Mouse (Mus musculus): ENCODE results near the gene Soga1.

The Soga1 gene

DNA sequence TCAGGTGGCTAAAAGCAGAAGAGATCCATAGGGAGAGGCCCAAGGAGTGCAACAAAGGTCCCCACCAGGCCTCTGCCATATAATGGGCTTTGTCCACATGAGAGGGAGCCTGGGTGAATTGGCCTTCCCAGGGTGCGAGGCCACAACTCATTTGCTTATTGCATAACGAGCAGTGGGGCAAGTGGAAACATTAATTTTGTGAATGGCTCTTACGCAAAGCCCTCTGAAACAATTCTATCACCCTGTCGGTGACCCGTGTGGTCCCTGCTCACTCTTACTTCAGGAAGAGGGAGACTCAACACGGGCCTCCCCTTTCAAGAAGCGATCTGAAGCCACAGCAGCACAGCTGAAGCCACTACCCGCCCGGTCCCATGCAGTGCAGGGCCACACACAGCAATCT lies 41.8 kb downstream of the Soga1 start:
- no peak for DNase-seq (ENCODE audit: low spot score in 2 of 2)

DNA sequence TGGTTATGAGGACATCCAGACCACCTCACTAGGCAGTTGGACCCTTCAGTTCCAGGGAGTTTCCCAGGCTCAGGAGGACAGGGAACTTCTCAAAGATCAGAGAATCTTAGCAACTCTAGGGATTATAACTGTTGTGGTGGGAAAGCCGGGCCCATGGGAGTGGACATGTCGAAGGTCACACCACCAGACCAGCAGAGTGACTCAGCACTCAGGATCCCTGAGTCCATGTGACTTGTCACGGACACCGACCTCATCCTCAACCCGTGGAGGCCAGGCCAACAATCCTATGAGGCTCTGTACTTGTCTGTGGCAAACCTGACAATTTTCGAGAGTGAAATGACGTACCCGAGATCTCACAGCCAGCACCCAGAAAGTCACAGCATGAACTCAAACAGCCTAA lies 42.7 kb downstream of the Soga1 start:
- DNase-seq (ENCODE audit: low spot score in 2 of 2) = no peak

DNA sequence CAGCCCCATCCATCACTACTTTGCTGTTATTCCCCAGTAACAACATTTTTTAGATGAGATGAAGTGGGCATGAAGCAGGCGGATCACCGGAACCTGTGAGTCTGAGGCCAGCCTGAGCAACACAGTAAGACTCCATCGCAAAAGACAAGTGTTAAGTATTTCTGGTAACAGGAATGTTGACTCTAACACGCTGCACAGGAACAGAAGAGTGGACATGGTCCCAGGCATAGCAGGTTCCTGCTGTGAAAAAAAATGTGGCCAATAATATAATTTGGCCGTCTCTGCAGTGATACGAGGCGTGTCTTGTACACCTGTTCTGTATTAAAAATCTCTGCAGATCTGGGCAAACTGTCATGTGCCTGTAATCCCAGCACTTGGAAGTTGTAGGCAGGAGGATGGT lies 43.7 kb downstream of the Soga1 start:
- no peak for DNase-seq (ENCODE audit: low spot score in 2 of 2)

DNA sequence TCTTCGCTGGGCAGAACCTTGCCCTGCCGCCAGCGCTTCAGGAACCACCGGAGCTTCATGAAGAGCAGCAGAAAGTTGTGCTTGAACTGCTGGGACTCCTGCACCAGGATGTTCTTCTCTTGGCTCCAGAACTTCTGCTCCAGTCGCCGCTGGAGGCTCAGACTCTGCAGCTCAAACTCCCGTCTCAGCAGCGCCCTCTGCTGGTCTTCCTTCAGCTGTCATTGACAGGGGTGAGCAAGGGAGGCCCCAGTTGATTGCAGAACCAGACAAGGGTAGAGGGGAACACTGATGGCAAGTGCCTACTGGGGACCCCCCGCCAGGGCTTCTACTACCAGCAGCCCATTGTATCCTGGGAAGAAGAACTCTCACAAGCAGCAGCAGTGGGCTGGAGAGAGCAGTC lies 48.2 kb downstream of the Soga1 start:
- peak; percentile 83 to 97 for DNase-seq (ENCODE audit: low spot score in 2 of 2)

DNA sequence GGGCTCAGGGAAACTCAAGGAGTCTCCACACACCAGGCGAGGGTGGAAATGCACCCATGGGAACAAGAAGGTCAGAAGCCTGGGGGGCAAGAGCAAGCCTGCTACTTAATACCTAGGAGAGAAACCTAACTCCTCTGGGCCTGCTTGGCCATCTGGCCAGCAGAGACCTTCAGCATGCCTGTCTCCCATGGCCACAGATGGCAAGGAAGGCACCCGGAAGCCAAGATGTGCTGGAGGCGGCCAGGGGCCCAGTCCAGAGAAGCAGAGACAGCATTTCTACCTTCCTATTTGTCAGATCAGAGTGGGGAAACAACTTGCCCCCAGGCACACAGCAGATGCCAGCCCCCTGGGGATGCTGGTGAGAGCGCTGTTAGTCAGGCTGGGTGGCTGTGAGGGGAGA lies 50.8 kb downstream of the Soga1 start:
- DNase-seq (ENCODE audit: low spot score in 2 of 2) = no peak

DNA sequence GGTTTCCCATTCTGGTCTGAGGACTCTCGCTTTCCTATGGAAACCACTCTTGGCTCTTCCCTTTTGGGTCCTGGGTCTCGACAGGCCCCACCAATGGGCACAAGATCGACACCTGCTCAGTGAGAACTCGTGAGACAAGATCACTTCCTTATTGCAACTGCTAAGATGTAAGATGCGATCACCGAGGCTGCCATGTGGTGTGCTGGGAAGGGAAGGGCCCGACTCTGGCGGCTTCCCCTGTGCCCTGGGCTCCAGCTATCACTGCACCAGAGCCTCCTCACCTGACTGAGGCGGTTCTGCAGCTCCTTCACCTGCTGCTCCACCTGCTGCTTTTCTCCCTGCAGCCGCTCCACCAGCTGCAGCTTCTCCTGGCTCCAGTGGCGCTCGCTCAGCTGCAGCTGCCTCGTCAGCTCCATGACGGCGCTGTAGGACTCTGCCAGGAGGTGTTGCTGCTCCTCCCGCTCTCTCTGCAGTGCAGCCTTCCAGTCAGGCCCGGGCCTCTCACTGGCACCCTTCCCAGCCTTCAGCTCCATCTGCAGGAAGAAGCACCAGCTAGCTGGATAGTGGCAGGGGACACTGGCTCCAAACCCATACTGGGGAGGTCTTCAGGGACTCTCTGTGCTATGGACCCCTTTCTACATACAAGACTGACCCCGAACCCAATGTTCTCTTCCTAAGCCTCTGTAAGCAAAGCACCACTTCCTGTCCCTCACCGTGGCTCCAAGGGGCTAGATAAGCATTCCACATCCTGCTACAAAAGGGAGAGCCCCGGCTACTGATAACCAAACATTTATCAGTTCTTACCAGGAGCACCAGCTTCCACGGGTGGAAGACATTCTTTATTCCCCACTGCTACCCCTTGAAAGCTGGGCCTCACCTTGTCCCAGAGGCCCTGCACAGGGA lies 51.7 kb downstream of the Soga1 start:
- DNase-seq (ENCODE audit: low spot score in 2 of 2) = peak; percentile 53 to 69

DNA sequence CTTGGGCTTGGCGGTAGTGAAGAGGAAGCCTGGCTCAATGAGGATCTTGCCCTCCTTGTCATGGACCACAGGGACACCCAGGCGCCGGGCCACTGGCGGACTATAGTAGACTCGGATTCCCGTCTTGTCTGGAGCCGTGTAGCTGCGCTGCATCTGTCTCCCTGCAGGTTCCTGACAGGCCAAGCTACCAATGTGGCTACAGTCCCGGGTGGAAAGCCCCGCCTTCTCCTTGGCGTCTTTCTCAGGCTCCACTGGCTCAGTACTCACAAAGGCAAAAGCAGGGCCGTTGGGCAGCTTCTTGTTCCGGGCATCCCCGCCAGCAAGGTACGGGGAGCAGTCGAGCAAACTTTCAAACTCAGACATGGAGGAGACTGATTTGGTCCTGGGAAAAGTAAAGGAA lies 57.9 kb downstream of the Soga1 start:
- DNase-seq (ENCODE audit: low spot score in 2 of 2) = no peak

DNA sequence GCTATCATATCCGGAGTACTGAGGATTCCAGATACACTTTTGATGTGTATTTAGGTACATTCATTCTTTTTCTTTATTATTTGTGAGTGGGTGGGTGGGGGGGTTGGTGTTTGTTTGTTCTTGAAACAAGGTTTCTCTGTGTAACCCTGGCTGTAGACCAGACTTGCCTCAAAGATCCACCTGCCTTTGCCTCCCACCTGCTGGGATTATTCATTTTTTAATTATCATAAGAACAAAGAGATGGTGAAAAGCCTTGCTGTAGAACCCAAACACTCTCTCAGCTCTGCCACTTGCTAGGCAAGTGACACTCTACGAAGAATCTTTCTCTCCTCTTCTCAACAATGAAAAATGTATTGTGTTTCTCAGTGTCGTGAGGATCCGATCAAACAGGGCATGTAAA lies 59.8 kb downstream of the Soga1 start:
- no peak for DNase-seq (ENCODE audit: low spot score in 2 of 2)

DNA sequence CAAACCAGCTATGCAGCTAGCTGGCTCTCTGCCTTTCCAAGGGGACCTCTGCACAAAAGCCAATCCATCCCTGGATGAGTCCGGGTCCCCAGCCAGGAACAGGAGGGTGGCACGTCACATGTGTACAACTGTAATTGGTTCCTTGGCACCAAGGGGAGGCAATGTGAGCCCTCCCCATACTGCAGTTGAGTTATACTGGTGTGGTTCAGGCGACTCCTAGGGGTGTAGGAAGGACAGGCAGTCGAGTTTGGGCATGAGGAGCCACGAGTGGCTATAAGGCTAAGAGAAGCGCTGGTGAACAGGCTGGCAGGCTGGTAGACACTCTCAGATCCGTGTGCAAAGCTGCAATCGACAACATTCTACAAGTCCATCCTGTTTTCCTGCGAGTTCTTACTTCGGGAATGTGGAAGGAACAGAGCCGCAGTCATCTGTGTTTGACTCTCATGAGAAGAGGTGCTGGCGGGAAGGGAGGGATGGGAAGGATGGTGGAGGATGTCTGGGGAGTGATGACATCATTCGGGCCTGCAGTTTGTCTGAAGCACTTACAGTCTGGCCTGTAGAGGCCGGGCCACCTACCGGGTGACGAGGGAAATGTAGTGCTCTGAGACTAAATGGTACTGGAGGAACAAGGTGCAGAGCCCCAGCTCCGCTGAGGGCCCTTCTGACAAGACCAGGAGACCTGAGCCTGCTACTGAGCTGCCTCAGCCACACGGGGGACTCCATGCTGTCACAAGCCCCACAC lies 62.4 kb downstream of the Soga1 start:
- no peak for DNase-seq (ENCODE audit: low spot score in 2 of 2)

DNA sequence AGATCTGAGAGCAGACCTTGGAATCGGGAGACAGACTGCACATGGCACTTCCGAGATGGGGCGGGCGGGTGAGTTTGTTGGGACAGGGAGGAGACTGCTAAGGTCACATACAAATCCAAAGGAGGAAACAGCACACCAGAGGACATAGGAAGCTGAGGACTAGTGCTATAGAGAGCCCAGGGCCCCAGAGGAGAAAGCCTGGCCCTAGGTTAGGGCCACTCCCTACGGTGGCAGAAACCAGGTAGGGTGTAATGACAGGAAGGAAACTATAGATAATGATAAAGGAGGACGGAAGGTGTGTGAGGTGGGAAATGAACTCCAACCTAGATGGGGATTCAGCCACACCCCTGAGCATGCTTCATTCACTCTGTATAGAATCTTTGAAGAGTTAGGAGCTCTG lies 66.7 kb downstream of the Soga1 start:
- no peak for DNase-seq (ENCODE audit: low spot score in 2 of 2)

DNA sequence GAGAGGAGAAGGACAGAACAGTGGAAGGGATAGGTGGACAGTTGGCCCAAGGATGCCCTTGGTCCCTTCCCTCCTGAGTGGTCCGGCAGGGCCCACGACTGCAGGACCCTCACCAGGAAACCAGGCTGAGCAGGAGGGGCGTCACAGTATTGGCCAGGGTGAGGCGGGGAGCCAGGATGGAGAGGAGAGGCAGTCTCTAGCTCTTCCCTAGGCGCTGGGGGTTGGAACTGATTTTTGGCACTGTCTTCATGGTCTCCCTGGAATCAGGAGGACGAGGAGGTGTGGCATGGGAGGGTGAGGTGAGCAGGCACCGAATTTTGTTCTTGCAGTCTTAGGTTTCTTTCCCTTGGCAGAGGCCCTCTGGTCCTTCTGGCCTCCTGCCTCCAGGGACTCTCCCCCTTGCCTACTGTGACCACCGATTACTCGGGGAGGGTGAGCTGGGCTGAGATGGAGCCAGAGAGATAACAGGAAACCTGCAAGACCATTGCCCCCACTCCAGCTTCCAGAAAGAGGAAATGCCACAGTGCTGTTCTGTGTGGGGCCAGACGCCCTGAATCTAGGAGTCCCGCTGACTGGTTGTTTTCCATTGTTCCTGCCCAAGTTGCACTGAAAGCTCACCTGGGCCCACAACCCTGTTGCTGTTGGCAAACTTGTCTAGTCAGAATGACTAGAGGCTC lies 68.3 kb downstream of the Soga1 start:
- DNase-seq (ENCODE audit: low spot score in 2 of 2) = no peak

DNA sequence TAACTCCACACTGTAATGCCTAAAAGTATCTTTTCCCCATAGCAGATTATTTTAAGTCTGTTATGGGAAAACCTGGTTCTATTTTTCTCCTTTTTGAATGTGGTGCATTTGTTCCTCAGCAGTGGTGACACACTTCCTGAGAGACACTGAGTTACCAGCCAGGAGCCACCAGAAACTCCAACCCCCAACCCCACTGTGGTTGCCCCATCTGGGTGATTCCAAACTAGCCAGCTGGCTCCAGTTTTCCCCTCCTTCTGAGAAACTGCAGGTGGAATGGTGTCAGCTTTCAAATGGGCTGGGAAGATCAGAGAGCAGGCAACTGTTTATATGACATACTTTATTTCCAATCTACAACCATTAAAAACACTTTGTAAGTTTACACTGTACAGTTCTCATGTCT lies 68.9 kb downstream of the Soga1 start:
- no peak for DNase-seq (ENCODE audit: low spot score in 2 of 2)

DNA sequence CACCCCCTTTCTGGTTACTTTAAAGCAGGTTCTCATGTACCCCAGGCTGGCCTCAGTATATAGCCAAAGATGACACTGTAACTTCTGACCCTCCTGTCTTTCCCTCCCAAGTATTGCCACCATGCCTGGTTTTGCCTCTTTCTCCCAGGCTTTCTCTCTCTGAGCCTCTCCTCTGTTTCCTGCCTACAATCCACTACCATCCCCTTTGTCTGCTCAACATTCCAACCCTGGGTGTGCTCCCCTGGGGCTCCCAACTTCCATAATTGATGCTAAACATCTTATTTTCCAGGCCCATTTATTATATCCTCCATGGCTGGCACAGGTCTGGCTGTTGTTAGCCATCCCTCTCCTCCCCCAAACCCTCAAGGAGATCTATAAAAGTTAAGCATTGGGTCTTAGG lies 70.5 kb downstream of the Soga1 start:
- DNase-seq (ENCODE audit: low spot score in 2 of 2) = no peak

DNA sequence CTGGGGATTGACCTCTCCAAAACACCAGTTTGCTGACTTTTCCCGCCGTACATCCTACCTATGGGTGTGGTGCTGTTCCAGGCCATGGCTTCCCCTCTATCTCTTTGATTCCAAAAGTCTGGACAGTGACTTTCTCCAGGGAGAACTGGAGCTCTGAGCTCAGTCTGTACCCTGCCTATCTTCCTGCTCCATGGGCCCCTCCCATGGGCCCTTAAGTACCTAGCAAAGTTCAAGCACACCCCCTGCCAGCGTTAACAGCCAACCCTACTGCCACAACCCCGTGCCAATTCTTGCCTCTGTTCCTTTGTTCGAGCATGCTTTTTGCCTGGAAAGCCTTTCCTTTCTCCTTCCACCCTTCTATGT lies 71.8 kb downstream of the Soga1 start:
- DNase-seq (ENCODE audit: low spot score in 2 of 2) = no peak

DNA sequence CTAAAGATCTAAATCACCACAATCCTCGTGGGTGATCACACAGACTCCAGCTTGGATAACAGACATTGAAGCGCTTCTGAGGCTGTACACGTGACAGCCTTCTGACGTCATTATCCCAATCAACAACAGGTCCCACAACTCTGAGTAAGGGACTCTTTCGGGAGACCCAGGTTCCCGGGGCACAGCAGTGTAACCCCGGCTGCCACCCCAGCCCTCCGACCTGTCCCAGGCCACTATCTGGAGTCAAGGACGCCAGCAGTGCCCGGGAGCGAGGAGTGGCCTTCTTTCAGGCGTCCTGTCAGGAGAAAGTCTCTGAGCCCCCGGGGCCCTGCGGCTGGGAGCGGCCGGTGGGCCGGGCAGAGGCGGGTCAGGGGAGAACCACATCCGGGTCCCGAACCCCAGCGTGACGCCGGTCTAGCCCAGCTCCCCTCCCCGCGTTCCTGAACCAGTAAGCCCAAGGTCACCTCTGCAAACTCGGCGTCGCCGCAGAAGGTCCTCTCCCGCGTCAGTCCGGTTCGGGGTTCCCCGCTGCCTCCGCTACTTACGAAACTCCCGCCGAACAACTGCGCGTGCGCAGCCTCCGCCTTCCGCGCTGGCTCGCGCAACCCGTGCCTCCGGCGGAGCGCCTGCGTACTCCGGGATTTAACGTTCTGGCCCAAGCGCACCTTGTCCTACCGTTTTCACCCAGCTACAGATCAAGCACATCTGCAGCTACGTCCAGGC lies 72.4 kb downstream of the Soga1 start, which contains the start of gene Dsn1:
TSS of gene Dsn1 (minus strand) at position 644 of the 723 bp plus-strand sequence.
- DNase-seq (ENCODE audit: low spot score in 2 of 2) = peak; percentile 90 to 97

DNA sequence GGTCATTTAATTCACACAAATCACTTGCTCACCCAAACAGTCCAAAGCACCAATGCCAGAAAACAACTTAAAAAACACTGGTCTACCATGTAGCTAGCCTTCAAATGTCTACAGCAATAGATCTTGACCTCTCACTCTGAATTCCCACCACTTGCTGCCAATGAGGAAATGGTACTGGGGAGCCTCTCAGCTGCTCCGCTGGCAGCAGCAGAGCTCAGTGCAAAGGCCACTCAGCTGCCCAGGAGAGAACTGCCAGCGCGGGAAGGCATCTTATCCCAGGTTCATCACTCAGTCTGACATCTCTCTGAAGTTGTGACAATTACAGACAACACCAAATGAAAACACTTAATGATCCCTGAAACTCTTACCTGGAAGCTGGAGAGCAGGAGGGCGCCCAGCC lies 76.7 kb downstream of the Soga1 start:
- DNase-seq (ENCODE audit: low spot score in 2 of 2) = no peak

DNA sequence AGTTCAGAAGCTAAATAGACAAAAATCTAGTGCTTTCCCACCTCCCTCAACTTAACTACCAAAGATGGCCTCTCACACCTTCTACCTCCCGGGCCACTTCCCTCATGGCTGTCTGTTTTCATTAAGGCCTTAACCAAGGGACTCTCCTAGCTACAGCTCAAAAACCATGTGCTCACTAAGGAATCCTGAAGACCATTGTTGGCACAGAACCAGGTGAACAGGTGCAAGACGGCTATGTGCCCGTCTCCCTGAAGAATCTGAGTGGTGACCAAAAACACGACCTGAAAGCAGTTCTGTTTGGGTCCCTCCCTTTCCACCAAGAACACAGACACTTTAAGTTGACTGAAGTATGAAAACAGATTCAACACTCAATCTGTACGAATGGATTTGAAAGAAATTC lies 80.8 kb downstream of the Soga1 start:
- DNase-seq (ENCODE audit: low spot score in 2 of 2) = no peak

DNA sequence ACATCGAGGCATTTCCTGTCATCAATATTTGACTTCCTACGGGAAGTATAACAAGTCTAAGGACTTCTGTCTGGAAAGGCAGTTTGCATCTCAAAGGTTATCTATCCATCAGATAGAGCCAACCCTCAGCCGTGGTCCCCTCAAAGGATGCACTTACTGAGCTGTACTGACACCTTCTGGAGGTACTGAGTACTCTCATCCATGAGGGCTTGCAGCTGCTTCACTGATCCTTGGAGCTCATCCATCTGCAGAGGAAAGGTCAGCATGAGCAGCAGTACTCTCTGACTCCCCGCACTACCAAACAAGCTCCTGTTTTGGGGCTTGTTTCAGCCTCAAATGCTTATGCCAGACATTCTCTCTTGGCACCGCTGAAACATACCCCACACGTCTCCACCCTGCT lies 82.5 kb downstream of the Soga1 start:
- DNase-seq (ENCODE audit: low spot score in 2 of 2) = no peak

DNA sequence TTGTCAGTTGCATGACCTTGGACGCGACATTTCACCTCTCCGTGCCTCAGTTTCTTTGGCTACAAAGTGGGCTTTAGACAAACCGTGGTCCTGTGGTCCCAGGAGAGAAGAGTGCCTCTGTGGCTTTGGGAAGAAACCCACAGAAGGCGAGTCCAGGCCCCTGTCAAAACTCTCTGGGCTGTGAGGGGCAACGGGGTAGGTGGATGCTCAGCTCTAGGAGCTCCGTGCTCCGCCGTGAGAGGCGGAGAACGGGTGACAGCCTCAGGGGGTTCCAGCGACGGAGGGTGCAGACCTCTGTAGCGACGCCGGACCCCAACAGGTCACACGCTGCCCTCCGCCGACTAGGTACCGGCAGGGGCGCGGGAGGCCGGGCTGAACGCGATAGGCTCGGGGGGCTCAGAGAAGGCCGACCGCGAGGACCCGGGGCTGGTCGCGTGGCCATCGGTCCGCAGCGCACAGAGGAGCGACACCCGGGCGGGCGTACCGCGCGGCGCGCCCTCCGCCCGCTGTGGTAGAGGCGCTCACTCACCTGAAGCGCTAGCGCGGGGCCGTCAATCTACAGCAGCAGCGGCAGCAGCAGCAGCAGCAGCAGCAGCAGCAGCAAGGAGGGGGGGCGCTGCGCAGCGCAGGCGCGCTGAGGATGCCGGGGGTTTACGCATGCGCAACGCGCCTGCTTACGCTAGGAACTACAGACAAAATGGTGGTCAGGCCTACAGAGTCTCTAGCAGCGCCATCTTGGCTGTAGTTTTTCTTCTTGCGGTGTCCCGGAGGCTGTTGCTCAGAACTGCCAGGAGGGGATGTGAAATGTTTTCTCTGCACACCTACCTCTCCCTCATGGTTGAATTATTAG lies 87.4 kb downstream of the Soga1 start, which contains the start of gene Ndrg3:
TSS of gene Ndrg3 (minus strand) at position 587 of the 850 bp plus-strand sequence.
- peak; percentile 97 to 98 for DNase-seq (ENCODE audit: low spot score in 2 of 2)

DNA sequence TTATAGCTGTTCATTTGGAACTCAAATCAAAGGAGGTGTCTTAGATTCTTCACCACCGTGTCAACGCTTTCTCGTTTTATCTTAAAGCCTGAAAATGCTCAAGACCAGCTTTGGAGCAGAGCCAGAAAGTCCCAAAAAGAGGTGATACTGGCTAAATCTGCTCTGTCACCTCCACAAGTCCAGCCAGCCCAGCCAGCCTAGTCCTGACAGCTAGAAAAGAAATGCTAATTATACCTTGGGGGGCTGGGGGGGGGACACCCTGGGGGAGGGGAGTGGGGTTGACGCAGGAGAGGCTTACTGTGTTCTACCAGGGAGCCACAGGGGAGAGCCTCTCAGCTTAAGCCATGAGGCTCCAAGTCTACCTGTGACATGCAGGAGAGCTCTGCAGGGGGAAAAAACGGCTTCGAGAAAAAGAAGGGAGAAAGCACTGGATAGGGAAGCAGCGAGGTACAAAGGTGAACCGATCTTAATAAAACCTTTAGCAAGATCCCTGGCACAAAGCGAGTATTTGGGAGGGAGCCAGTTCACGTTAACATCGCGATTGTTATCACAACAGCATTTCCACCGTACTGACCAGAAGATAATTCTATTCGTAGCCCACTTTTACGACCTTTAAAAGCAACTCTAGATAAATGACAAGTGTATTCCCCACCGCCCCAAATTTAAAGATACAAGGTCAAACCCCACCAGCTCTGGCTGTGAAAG lies 88.2 kb downstream of the Soga1 start:
- DNase-seq (ENCODE audit: low spot score in 2 of 2) = no peak

Measured in spleen, postnatal 4 days (tissue).